Mouse (Mus musculus) lung, adult 2 months (tissue): ENCODE results near the gene Pigq.

Experiments used
- CTCF ChIP-seq: fragments of 200-500 bp; IDR thresholded peaks from 2 replicates; pipeline ENCODE4 v1.5.1; 2011; ENCODE audit warnings: mild to moderate bottlenecking, low read length, control low read depth; ENCODE audit not compliant: insufficient read depth
- POLR2A ChIP-seq: fragments of 200-500 bp; IDR thresholded peaks from 2 replicates; pipeline ENCODE4 v1.6.1; 2011; ENCODE audit warnings: low read depth, mild to moderate bottlenecking, control low read depth, low read length, borderline replicate concordance; ENCODE audit errors: extremely low read depth

GRCm38 (mm10) chr17:25887467-25887866 is 57.3 kb downstream of the Pigq start:
- TF ChIP-seq CTCF (no peak), POLR2A (no peak)
